Mouse (Mus musculus) forebrain, embryonic 10.5 days (tissue): Measurements from ENCODE around the gene Spon2. TPM values are rescaled to one million over a fixed set of nuclear protein-coding genes. Genes with fewer than 3 reads are reported as not detected.

ENCODE experiments used
- DNase-seq: peaks from one replicate; pipeline ENCODE4 v3.0.0-alpha.2; 2017; ENCODE audit warnings: low spot score; ENCODE audit errors: extremely low spot score
- H3K27ac ChIP-seq: fragments of 300-500 bp; sonication (generic); 2 replicates; pipeline ENCODE4 v1.5.1; 2016; ENCODE audit warnings: mild to moderate bottlenecking
- H3K27me3 ChIP-seq: fragments of 300-500 bp; sonication (generic); 2 replicates; pipeline ENCODE4 v1.6.1; 2016; ENCODE audit warnings: mild to moderate bottlenecking; ENCODE audit not compliant: poor library complexity, severe bottlenecking
- H3K36me3 ChIP-seq: fragments of 300-500 bp; sonication (generic); replicated peaks from 2 replicates; pipeline ENCODE4 v1.6.1; 2016; ENCODE audit warnings: mild to moderate bottlenecking, moderate library complexity
- H3K4me1 ChIP-seq: fragments of 300-500 bp; sonication (generic); 2 replicates; pipeline ENCODE4 v1.6.1; 2016
- H3K4me3 ChIP-seq: fragments of 300-500 bp; sonication (generic); 2 replicates; pipeline ENCODE4 v1.5.1; 2016; ENCODE audit warnings: mild to moderate bottlenecking, moderate library complexity
- H3K9me3 ChIP-seq: fragments of 300-500 bp; sonication (generic); 2 replicates; pipeline ENCODE4 v1.6.1; 2016; ENCODE audit warnings: mild to moderate bottlenecking, moderate library complexity
- WGBS: fragments of 180-500 bp; shearing (Covaris S2); methylation state at CpG from one replicate; pipeline ENCODE4 v1.1.7; 2016; 5-methylcytosine and 5-hydroxymethylcytosine counted together
- polyA plus RNA-seq: library from polyadenylated mRNA; unstranded; fragments of >200 nt; fragmentation: Nextera tagmentation; extraction: Ambion mirVana; gene quantifications from 2 replicates; pipeline ENCODE4 v1.2.1, GENCODE M21; 2016

The Spon2 gene
- polyA plus RNA-seq, 1 experiment from 2014 or later, result 3.6 TPM

- H3K27me3 ChIP-seq, result no peaks in the 10 kb centered on the region
- H3K4me1 ChIP-seq, result peaks cover 15% of the 10 kb centered on the region
- WGBS, result 70% methylated on average over 5 of the region's 5 CpGs
- no peaks in the 10 kb centered on the region for H3K36me3 ChIP-seq
- H3K27ac ChIP-seq, result no peak overlapping the region
- DNase-seq, result no peak
- H3K9me3 ChIP-seq, result no peaks in the 10 kb centered on the region
- no peak overlapping the region for H3K4me3 ChIP-seq
These were observed 10.2 kb upstream of the Spon2 start for GRCm38 (mm10) chr5:33228428-33228827.

- Histone ChIP-seq H3K9me3 (no peaks in the 10 kb centered on the region), H3K4me3 (no peak overlapping the region), H3K27me3 (no peaks in the 10 kb centered on the region), H3K36me3 (no peaks in the 10 kb centered on the region), H3K27ac (no peak overlapping the region), H3K4me1 (peaks cover 32% of the 10 kb centered on the region)
- WGBS, result 91% methylated on average over 5 of the region's 5 CpGs
- no peak for DNase-seq
These were observed 7.4 kb upstream of the Spon2 start for GRCm38 (mm10) chr5:33225673-33226072.

GRCm38 (mm10) chr5:33224491-33224890, 6.2 kb upstream of the Spon2 start:
- Histone ChIP-seq H3K27me3 (no peaks in the 10 kb centered on the region), H3K4me3 (no peak overlapping the region), H3K36me3 (no peaks in the 10 kb centered on the region), H3K4me1 (peaks cover 38% of the 10 kb centered on the region), H3K9me3 (no peaks in the 10 kb centered on the region), H3K27ac (no peak overlapping the region)
- DNase-seq, result no peak
- WGBS, result 85% methylated on average over 7 of the region's 7 CpGs

- Histone ChIP-seq H3K9me3 (no peaks in the 10 kb centered on the region), H3K36me3 (no peaks in the 10 kb centered on the region), H3K4me1 (peaks cover 49% of the 10 kb centered on the region), H3K27me3 (no peaks in the 10 kb centered on the region), H3K27ac (0 out of 2 replicates have a peak overlapping the region, but pooled peaks have one; percentile 36), H3K4me3 (no peak overlapping the region)
- WGBS, result 70% methylated on average over 9 of the region's 9 CpGs
- DNase-seq, result no peak
These were observed 4.8 kb upstream of the Spon2 start for GRCm38 (mm10) chr5:33222841-33223744.

- Histone ChIP-seq H3K4me1 (peaks cover 55% of the 10 kb centered on the region), H3K36me3 (no peaks in the 10 kb centered on the region), H3K4me3 (no peak overlapping the region), H3K27ac (0 out of 2 replicates have a peak overlapping the region, but pooled peaks have one; percentile 36), H3K9me3 (no peaks in the 10 kb centered on the region), H3K27me3 (no peaks in the 10 kb centered on the region)
- 73% methylated on average over 6 of the region's 6 CpGs for WGBS
- no peak for DNase-seq
These were observed 4.1 kb upstream of the Spon2 start for GRCm38 (mm10) chr5:33222389-33222788.

GRCm38 (mm10) chr5:33220350-33221044, 2.2 kb upstream of the Spon2 start:
- no peaks in the 10 kb centered on the region for H3K9me3 ChIP-seq
- 88% methylated on average over 10 of the region's 10 CpGs for WGBS
- DNase-seq, result no peak
- H3K4me1 ChIP-seq, result peaks cover 69% of the 10 kb centered on the region
- no peak overlapping the region for H3K4me3 ChIP-seq
- no peaks in the 10 kb centered on the region for H3K36me3 ChIP-seq
- H3K27me3 ChIP-seq, result no peaks in the 10 kb centered on the region
- no peak overlapping the region for H3K27ac ChIP-seq

GRCm38 (mm10) chr5:33219831-33220230, 1.6 kb upstream of the Spon2 start:
- Histone ChIP-seq H3K36me3 (no peaks in the 10 kb centered on the region), H3K9me3 (no peaks in the 10 kb centered on the region), H3K27ac (no peak overlapping the region), H3K4me1 (peaks cover 67% of the 10 kb centered on the region), H3K4me3 (no peak overlapping the region), H3K27me3 (no peaks in the 10 kb centered on the region)
- 90% methylated on average over 4 of the region's 4 CpGs for WGBS
- DNase-seq, result no peak

- 85% methylated on average over 20 of the region's 20 CpGs for WGBS
- no peaks in the 10 kb centered on the region for H3K9me3 ChIP-seq
- DNase-seq, result no peak
- no peaks in the 10 kb centered on the region for H3K36me3 ChIP-seq
- peak overlapping the region; percentile 78 for H3K27ac ChIP-seq
- H3K27me3 ChIP-seq, result no peaks in the 10 kb centered on the region
- peaks cover 59% of the 10 kb centered on the region for H3K4me1 ChIP-seq
- H3K4me3 ChIP-seq, result no peak overlapping the region
These were observed 643 bp upstream of the Spon2 start for GRCm38 (mm10) chr5:33218746-33219449.

GRCm38 (mm10) chr5:33217663-33218062, 592 bp downstream of the Spon2 start:
- H3K4me1 ChIP-seq, result peaks cover 50% of the 10 kb centered on the region
- DNase-seq, result no peak
- no peaks in the 10 kb centered on the region for H3K27me3 ChIP-seq
- H3K9me3 ChIP-seq, result no peaks in the 10 kb centered on the region
- no peaks in the 10 kb centered on the region for H3K36me3 ChIP-seq
- H3K4me3 ChIP-seq, result no peak overlapping the region; the same call in 1 of the 2 replicates
- H3K27ac ChIP-seq, result peak overlapping the region; percentile 78
- WGBS, result 51% methylated on average over 3 of the region's 3 CpGs

- no peaks in the 10 kb centered on the region for H3K36me3 ChIP-seq
- DNase-seq, result no peak
- no peak overlapping the region for H3K27ac ChIP-seq
- H3K9me3 ChIP-seq, result no peaks in the 10 kb centered on the region
- H3K4me1 ChIP-seq, result peaks cover 36% of the 10 kb centered on the region
- no peak overlapping the region for H3K4me3 ChIP-seq
- H3K27me3 ChIP-seq, result no peaks in the 10 kb centered on the region
- WGBS, result 78% methylated on average over 4 of the region's 4 CpGs
These were observed 3.5 kb downstream of the Spon2 start for GRCm38 (mm10) chr5:33214723-33215122.

GRCm38 (mm10) chr5:33211254-33211653, 7.0 kb downstream of the Spon2 start:
- Histone ChIP-seq H3K4me3 (no peak overlapping the region), H3K9me3 (no peaks in the 10 kb centered on the region), H3K36me3 (no peaks in the 10 kb centered on the region), H3K27ac (no peak overlapping the region), H3K27me3 (no peaks in the 10 kb centered on the region), H3K4me1 (peaks cover 3% of the 10 kb centered on the region; the same call in 1 of the 2 replicates)
- DNase-seq, result no peak
- WGBS, result 89% methylated on average over 5 of the region's 5 CpGs

- H3K27me3 ChIP-seq, result no peaks in the 10 kb centered on the region
- no peak overlapping the region for H3K4me3 ChIP-seq
- no peaks in the 10 kb centered on the region for H3K9me3 ChIP-seq
- H3K27ac ChIP-seq, result no peak overlapping the region
- DNase-seq, result no peak
- 91% methylated on average over 3 of the region's 3 CpGs for WGBS
- H3K36me3 ChIP-seq, result no peaks in the 10 kb centered on the region
- H3K4me1 ChIP-seq, result no peaks in the 10 kb centered on the region
These were observed 7.7 kb downstream of the Spon2 start for GRCm38 (mm10) chr5:33210515-33210914.
